Mouse (Mus musculus): Measurements from ENCODE around the gene Pacs2.

DNA sequence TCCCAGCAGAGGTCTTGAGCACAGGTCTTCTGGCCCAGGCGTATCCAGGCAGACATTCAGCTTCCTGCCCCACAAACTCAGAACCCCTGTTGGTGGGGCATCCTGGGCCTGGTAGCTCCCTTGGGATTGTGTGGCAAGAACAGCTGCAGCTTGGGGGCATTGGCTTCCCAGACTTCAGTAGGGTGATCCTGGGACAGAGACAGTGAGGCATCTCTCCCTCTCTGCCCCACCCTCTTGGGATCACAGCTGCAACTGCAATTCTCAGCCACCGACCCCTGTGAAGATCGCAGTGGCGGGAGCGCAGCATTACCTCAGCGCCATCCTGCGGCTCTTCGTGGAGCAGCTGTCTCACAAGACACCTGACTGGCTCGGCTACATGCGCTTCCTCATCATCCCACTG lies 47.9 kb downstream of the Pacs2 start:
- TF ChIP-seq CTCF (IDR thresholded peaks at IDR 0.05; ENCODE audit: extremely low read depth, insufficient read depth, low read length) (no peak), POLR2A (IDR thresholded peaks at IDR 0.05; ENCODE audit: extremely low read depth, insufficient read depth, low read length) (no peak)
